Mouse (Mus musculus) myocyte (in vitro differentiated cells): ENCODE data around the gene Zc3hav1.

Source experiments
- E2F4 ChIP-seq: IDR thresholded peaks from one replicate; pipeline ENCODE4 v1.6.1; 2011; ENCODE audit warnings: mild to moderate bottlenecking, control low read depth, moderate library complexity; ENCODE audit not compliant: insufficient read depth
- MAX ChIP-seq: IDR thresholded peaks from one replicate; pipeline ENCODE4 v1.6.1; 2011; ENCODE audit warnings: low read depth, mild to moderate bottlenecking, control low read depth
- MYOD1 ChIP-seq, 3 experiments: IDR thresholded peaks; one replicate each; pipeline ENCODE4 v1.6.1; 2011; ENCODE audit warnings: control low read depth in 2 of 3, low read depth in 2 of 3, mild to moderate bottlenecking in 2 of 3, moderate library complexity in 1 of 3; ENCODE audit not compliant: insufficient read length in 2 of 3, control insufficient read depth in 1 of 3
- POLR2A ChIP-seq: IDR thresholded peaks from one replicate; pipeline ENCODE4 v1.6.1; 2011; ENCODE audit warnings: low read depth, mild to moderate bottlenecking, control low read depth, moderate library complexity; ENCODE audit not compliant: insufficient read length
- POLR2AphosphoS2 ChIP-seq: IDR thresholded peaks from one replicate; pipeline ENCODE4 v1.6.1; 2011; ENCODE audit warnings: low read depth, control low read depth; ENCODE audit not compliant: insufficient read length
- TCF12 ChIP-seq: IDR thresholded peaks from one replicate; pipeline ENCODE4 v1.6.1; 2011; ENCODE audit warnings: mild to moderate bottlenecking, control low read depth; ENCODE audit not compliant: poor library complexity, insufficient read depth, severe bottlenecking
- TCF3 ChIP-seq: IDR thresholded peaks from one replicate; pipeline ENCODE4 v1.6.1; 2011; ENCODE audit warnings: low read depth, control low read depth; ENCODE audit not compliant: insufficient read length
- USF1 ChIP-seq: IDR thresholded peaks from one replicate; pipeline ENCODE4 v1.6.1; 2011; ENCODE audit warnings: low read depth, mild to moderate bottlenecking, control low read depth, moderate library complexity

- TF ChIP-seq POLR2A (no peak), TCF3 (no peak), E2F4 (no peak), MAX (no peak), POLR2AphosphoS2 (peak; percentile 6), MYOD1 (IDR thresholded peaks at IDR 0.05; ENCODE audit: control insufficient read depth in 1 of 3, insufficient read length in 2 of 3, low read depth in 2 of 3) (no peak), TCF12 (no peak), USF1 (no peak)
These were observed 12.4 kb downstream of the Zc3hav1 start for GRCm38 (mm10) chr6:38341751-38342665.
